ENCODE assay signal across 26 mouse cellular contexts in genomic region chr3:81961336-81961735, GRCm38 (mm10). TPM values are rescaled to one million over a fixed set of nuclear protein-coding genes. Genes with fewer than 3 reads are reported as not detected.
DNase-seq lines count a peak whose midpoint lies in the region; ATAC-seq and TF ChIP-seq lines count a peak whose summit lies in the region.
"Had no signal": no experiment of that assay in that cellular context is flagged by ENCODE, and none has a peak within 500 bp of the region (broad histone marks: within the 10 kb centered on the region; RNA-seq: fewer than 3 reads in every experiment).

No protein-coding gene starts in this region.

- no peaks in the 10 kb centered on the region for H3K79me2 ChIP-seq in liver, adult 2 months (ENCODE audit: control insufficient read depth, insufficient read depth, low read length)

- H3K4me2 ChIP-seq in liver, postnatal 0 days (ENCODE audit: low read depth, low read length): no peak overlapping the region

- WGBS in liver, adult 2 months: 44% methylated on average over 5 of the region's 5 CpGs
- WGBS in liver, postnatal 0 days (ENCODE audit: insufficient replicate concordance): 54% methylated on average over 5 of the region's 5 CpGs

- TF ChIP-seq CTCF in liver, adult 2 months (IDR thresholded peaks at IDR 0.05; ENCODE audit: low read depth, low read length): no peak
- TF ChIP-seq CTCF in liver, postnatal 0 days (IDR thresholded peaks at IDR 0.05; ENCODE audit: low read depth): no peak

- H3K27ac ChIP-seq in liver, adult 2 months (replicated peaks; ENCODE audit: insufficient read depth, low read depth, low read length): no peak overlapping the region
- no peak overlapping the region for H3K27ac ChIP-seq in liver, postnatal 0 days (ENCODE audit: low read depth)

- H3K9ac ChIP-seq in liver, adult 2 months (ENCODE audit: low read depth, low read length): no peak overlapping the region
- no peak overlapping the region for H3K9ac ChIP-seq in liver, postnatal 0 days (replicated peaks)

- TF ChIP-seq EP300 in liver, postnatal 0 days (IDR thresholded peaks at IDR 0.05; ENCODE audit: low read depth): no peak

- peaks cover 69% of the 10 kb centered on the region for H3K36me3 ChIP-seq in liver, adult 2 months (ENCODE audit: control insufficient read depth, insufficient read depth, low read length)
- H3K36me3 ChIP-seq in liver, postnatal 0 days (replicated peaks; ENCODE audit: insufficient read depth, low read length): no peaks in the 10 kb centered on the region
- H3K36me3 ChIP-seq: G1E had no signal

- H3K4me3 ChIP-seq in liver, adult 2 months (ENCODE audit: insufficient read depth, low read depth, low read length): no peak overlapping the region
- no peak overlapping the region for H3K4me3 ChIP-seq in liver, postnatal 0 days (ENCODE audit: low read depth, low read length)

- no peaks in the 10 kb centered on the region for H3K27me3 ChIP-seq in liver, adult 2 months (ENCODE audit: control insufficient read depth, insufficient read depth, low read length)
- H3K27me3 ChIP-seq in liver, postnatal 0 days (ENCODE audit: insufficient read depth, low read length): no peaks in the 10 kb centered on the region
- H3K27me3 ChIP-seq: CH12.LX had no signal

- H3K9me3 ChIP-seq in liver, postnatal 0 days (ENCODE audit: low read length): no peaks in the 10 kb centered on the region
- H3K9me3 ChIP-seq: G1E had no signal

- ATAC-seq in liver, postnatal 0 days: no peak
- peak; percentile 33; the same call in 1 of the 2 replicates for ATAC-seq in granulocyte monocyte progenitor cell, adult 5-6 weeks (replicated peaks; ENCODE audit: poor library complexity, severe bottlenecking)
- 0 out of 2 replicates have a peak, but pooled peaks have one; percentile 29 for ATAC-seq in megakaryocyte progenitor cell, adult 5-6 weeks (replicated peaks; ENCODE audit: poor library complexity)
- ATAC-seq: activated CD4-positive, CD25-positive, alpha-beta regulatory T cell, adult 4 months; CD4-positive, CD25-positive, alpha-beta regulatory T cell, adult 4 months; Patski had no signal

- H3K4me1 ChIP-seq in liver, adult 2 months (ENCODE audit: control insufficient read depth, insufficient read depth, low read length): peaks cover 6% of the 10 kb centered on the region; the same call in 1 of the 2 replicates
- H3K4me1 ChIP-seq in liver, postnatal 0 days (ENCODE audit: insufficient read depth): no peaks in the 10 kb centered on the region

- DNase-seq in heart, adult 11 months: peak; percentile 88
- DNase-seq in heart, adult 18-20 months: no peak
- peak; percentile 64 for DNase-seq in liver, adult 2 months (ENCODE audit: extremely low read depth, low read depth, low spot score)
- DNase-seq in liver, postnatal 0 days: no peak
- no peak for DNase-seq in urinary bladder, adult 18-20 months (ENCODE audit: low spot score in 2 of 2)
- DNase-seq in left cerebral cortex, adult 9 months (ENCODE audit: low spot score in 2 of 2): no peak
- DNase-seq: adrenal gland, adult 2 months; adrenal gland, adult 8-10 months; adrenal gland, postnatal 10 days; adrenal gland, postnatal 14 days; adrenal gland, postnatal 25 days; adrenal gland, postnatal 36 days; B cell, adult 2 months; cerebellum, adult 11 months; cerebellum, adult 11-12 months had no signal

- TF ChIP-seq POLR2A in liver, adult 2 months (IDR thresholded peaks at IDR 0.05; ENCODE audit: extremely low read depth, insufficient read depth, low read length): no peak

RNA-seq across cellular contexts. Expression of gene Tdo2, which starts 14.7 kb away (rescaled TPM):
- total RNA-seq in heart, adult 18-20 months (2021): not detected
- total RNA-seq in liver, adult 2 months (2014; rRNA removed): 2,393 and 2,551 TPM in 2 replicates
- polyA plus RNA-seq in liver, adult 2 months (2012; rRNA removed): 931 and 1,118 TPM in 2 replicates
- 8.6 and 9.3 TPM in 2 replicates for polyA plus RNA-seq in liver, postnatal 0 days (2015; fragmentation: Nextera tagmentation; extraction: Ambion mirVana)
- not detected in 2 replicates for total RNA-seq in granulocyte monocyte progenitor cell, adult 5-6 weeks (2014; fragmentation: Nextera tagmentation)
- not detected in 2 replicates for total RNA-seq in granulocyte monocyte progenitor cell, adult 5-6 weeks (2017)
- not detected in 2 replicates for total RNA-seq in megakaryocyte progenitor cell, adult 5-6 weeks (2015)
- not detected in 2 replicates for total RNA-seq in megakaryocyte progenitor cell, adult 5-6 weeks (2017)
- total RNA-seq: CH12.LX, ES-E14, G1E, MEL had no signal
- polyA plus RNA-seq: C2C12, G1E had no signal

RNA-seq across cellular contexts. Expression of gene Asic5, which starts 20.8 kb away (rescaled TPM):
- not detected for total RNA-seq in heart, adult 18-20 months (2021)
- total RNA-seq in liver, adult 2 months (2014; rRNA removed): 7.5 and 8.7 TPM in 2 replicates
- 1.1 and 1.7 TPM in 2 replicates for polyA plus RNA-seq in liver, adult 2 months (2012; rRNA removed)
- 0.64 and 1.1 TPM in 2 replicates for polyA plus RNA-seq in liver, postnatal 0 days (2015; fragmentation: Nextera tagmentation; extraction: Ambion mirVana)
- total RNA-seq in granulocyte monocyte progenitor cell, adult 5-6 weeks (2014; fragmentation: Nextera tagmentation): not detected in 2 replicates
- not detected in 2 replicates for total RNA-seq in granulocyte monocyte progenitor cell, adult 5-6 weeks (2017)
- total RNA-seq in megakaryocyte progenitor cell, adult 5-6 weeks (2015): not detected in 2 replicates
- total RNA-seq in megakaryocyte progenitor cell, adult 5-6 weeks (2017): not detected in 2 replicates
- total RNA-seq: adrenal gland, adult 18-20 months; adrenal gland, adult 2 months; adrenal gland, adult 8-10 months; adrenal gland, postnatal 25 days; adrenal gland, postnatal 36 days; CH12.LX; ES-E14; G1E; MEL had no signal
- polyA plus RNA-seq: activated CD4-positive, CD25-positive, alpha-beta regulatory T cell, adult 4 months; adrenal gland, adult 2 months; C2C12; CD4-positive, CD25-positive, alpha-beta regulatory T cell, adult 4 months; G1E; Patski had no signal

RNA-seq across cellular contexts. Expression of gene Ctso, which starts 28.9 kb away (rescaled TPM):
- 10 to 100 TPM in 1 of 2 experiments, 1 to 10 TPM in 1; 8.1 to 10.7 TPM for total RNA-seq in heart, adult 18-20 months (2021)
- 43.8 and 54.7 TPM in 2 replicates for total RNA-seq in liver, adult 2 months (2014; rRNA removed)
- 14.3 and 15.3 TPM in 2 replicates for polyA plus RNA-seq in liver, adult 2 months (2012; rRNA removed)
- 33.7 and 35.6 TPM in 2 replicates for polyA plus RNA-seq in liver, postnatal 0 days (2015; fragmentation: Nextera tagmentation; extraction: Ambion mirVana)
- 11.3 and 11.8 TPM in 2 replicates for total RNA-seq in granulocyte monocyte progenitor cell, adult 5-6 weeks (2014; fragmentation: Nextera tagmentation)
- total RNA-seq in granulocyte monocyte progenitor cell, adult 5-6 weeks (2017): 6.9 and 8.2 TPM in 2 replicates
- 10.3 and 12.2 TPM in 2 replicates for total RNA-seq in megakaryocyte progenitor cell, adult 5-6 weeks (2015)
- total RNA-seq in megakaryocyte progenitor cell, adult 5-6 weeks (2017): 4.2 and 10.5 TPM in 2 replicates

Comparison
In these comparisons a context has a peak if more than half of its experiments do, and no peak if none do; other contexts are left out.
1. DNase-seq: peak in heart, adult 11 months (single experiment) and liver, adult 2 months (single experiment); none in heart, adult 18-20 months (0 of 2), liver, postnatal 0 days (single experiment), urinary bladder, adult 18-20 months (0 of 2) and left cerebral cortex, adult 9 months (0 of 2).
2. RNA of gene Tdo2, which starts 14.7 kb away (total RNA-seq): 2,393 to 2,551 TPM in liver, adult 2 months; not detected in heart, adult 18-20 months, not detected in granulocyte monocyte progenitor cell, adult 5-6 weeks and not detected in megakaryocyte progenitor cell, adult 5-6 weeks; every median in the first group is over 1,000 times any median in the second.